Comparison of ENCODE assay signal across 8 mouse cellular contexts in genomic region chr1:154788069-154788468, GRCm38 (mm10).
DNase-seq lines count a peak whose midpoint lies in the region; ATAC-seq and TF ChIP-seq lines count a peak whose summit lies in the region.

No protein-coding gene starts in this region.

- POLR2A ChIA-PET in Patski (lab: Charles Lee): no interaction called here

- no peak overlapping the region for H3K4me2 ChIP-seq in liver, embryonic 16.5 days (ENCODE audit: low read depth, low read length)
- H3K4me2 ChIP-seq in neural tube, embryonic 15.5 days: no peak overlapping the region

- H3K27ac ChIP-seq in liver, embryonic 16.5 days (ENCODE audit: low read length): no peak overlapping the region
- peak overlapping the region; percentile 56; the same call in 1 of the 2 replicates for H3K27ac ChIP-seq in neural tube, embryonic 15.5 days (replicated peaks)
- H3K27ac ChIP-seq in thymus, adult 2 months (ENCODE audit: control insufficient read depth, insufficient read depth, low read length): no peak overlapping the region

- ATAC-seq in Patski: no peak
- ATAC-seq in liver, embryonic 16.5 days (ENCODE audit: low read depth): 0 out of 2 replicates have a peak, but pooled peaks have one; percentile 41
- peak; percentile 66 for ATAC-seq in neural tube, embryonic 15.5 days (ENCODE audit: low FRiP score)

- H3K4me1 ChIP-seq in liver, embryonic 16.5 days (ENCODE audit: control insufficient read depth, low read depth, low read length): no peaks in the 10 kb centered on the region
- H3K4me1 ChIP-seq in neural tube, embryonic 15.5 days: peaks cover 32% of the 10 kb centered on the region
- H3K4me1 ChIP-seq in thymus, adult 2 months (replicated peaks; ENCODE audit: control insufficient read depth, insufficient read depth, low read length): peaks cover 20% of the 10 kb centered on the region

- CTCF ChIA-PET in Patski (lab: Charles Lee): interaction anchor here (1.3 to 8.9 kb wide), 3 partner anchors 10 to 219 kb away, joined by 4 to 100 read pairs (median 5); no protein-coding TSS in a partner anchor

- intact Hi-C loops in gastrocnemius, postnatal 36 days (cut with DNase I): no loop called here

- H3K9me3 ChIP-seq in liver, embryonic 16.5 days (replicated peaks; ENCODE audit: control insufficient read depth, low read length): no peaks in the 10 kb centered on the region
- no peaks in the 10 kb centered on the region for H3K9me3 ChIP-seq in neural tube, embryonic 15.5 days (replicated peaks)

- no peak overlapping the region for H3K4me3 ChIP-seq in liver, embryonic 16.5 days (ENCODE audit: low read depth, low read length)
- H3K4me3 ChIP-seq in neural tube, embryonic 15.5 days (replicated peaks): no peak overlapping the region
- H3K4me3 ChIP-seq in thymus, adult 2 months (ENCODE audit: control insufficient read depth, insufficient read depth, low read length): no peak overlapping the region

- no peaks in the 10 kb centered on the region for H3K36me3 ChIP-seq in liver, embryonic 16.5 days (ENCODE audit: control insufficient read depth, insufficient read depth)
- H3K36me3 ChIP-seq in neural tube, embryonic 15.5 days: no peaks in the 10 kb centered on the region
- no peaks in the 10 kb centered on the region for H3K36me3 ChIP-seq in thymus, adult 2 months (ENCODE audit: control insufficient read depth, insufficient read depth, low read length)

- in situ Hi-C loops in Patski (cut with MboI; ENCODE audit: low pct_unique_long_range_greater_than_20kb): loop anchor here (5.0 to 25.0 kb wide), 5 partner anchors 219 to 774 kb away; partner anchors contain the start of gene Acbd6

- H3K9ac ChIP-seq in liver, embryonic 16.5 days (ENCODE audit: low read depth, low read length): no peak overlapping the region
- H3K9ac ChIP-seq in neural tube, embryonic 15.5 days (replicated peaks): no peak overlapping the region

- no peak for TF ChIP-seq POLR2A in thymus, adult 2 months (IDR thresholded peaks at IDR 0.05; ENCODE audit: control insufficient read depth, extremely low read depth, insufficient read depth, low read length, poor library complexity)

- peaks cover 10% of the 10 kb centered on the region for H3K27me3 ChIP-seq in Patski
- H3K27me3 ChIP-seq in liver, embryonic 16.5 days (ENCODE audit: control insufficient read depth, insufficient read depth, low read depth, low read length): no peaks in the 10 kb centered on the region
- H3K27me3 ChIP-seq in neural tube, embryonic 15.5 days (replicated peaks): peaks cover 7% of the 10 kb centered on the region
- no peaks in the 10 kb centered on the region; the same call in 1 of the 2 replicates for H3K27me3 ChIP-seq in thymus, adult 2 months (ENCODE audit: control insufficient read depth, insufficient read depth, low read length)

- peak; percentile 55 for DNase-seq in 416B (ENCODE audit: low read depth)
- no peak for DNase-seq in Patski (ENCODE audit: low read depth, low spot score)
- DNase-seq in cerebellum, postnatal 4 days (ENCODE audit: low spot score in 2 of 2): peak; percentile 88 to 92
- DNase-seq in gastrocnemius, postnatal 36 days: peak; percentile 60 to 63
- DNase-seq in kidney, postnatal 36 days: peak; percentile 48 to 85
- peak; percentile 75 for DNase-seq in thymus, adult 2 months

- 8% methylated on average over 5 of the region's 5 CpGs for WGBS in liver, embryonic 16.5 days (ENCODE audit: insufficient replicate concordance)
- WGBS in neural tube, embryonic 15.5 days: 3% methylated on average over 5 of the region's 5 CpGs
- 12% methylated on average over 5 of the region's 5 CpGs for WGBS in thymus, adult 2 months

- TF ChIP-seq CTCF in Patski (IDR thresholded peaks at IDR 0.05): peak; percentile 85
- TF ChIP-seq CTCF in thymus, adult 2 months (IDR thresholded peaks at IDR 0.05; ENCODE audit: borderline replicate concordance, control insufficient read depth, extremely low read depth, insufficient read depth, low read length, poor library complexity): peak; percentile 77; the same call in 1 of the 2 replicates
